Mouse (Mus musculus): ENCODE results near the gene Tnpo2.

Tnpo2 gene

GRCm38 (mm10) chr8:85027516-85027855, 9.2 kb upstream of the Tnpo2 start:
- peak; percentile 22 for DNase-seq (ENCODE audit: low read depth)

GRCm38 (mm10) chr8:85027922-85028321, 8.8 kb upstream of the Tnpo2 start:
- DNase-seq (ENCODE audit: low read depth) = peak; percentile 21

- no peak for DNase-seq (ENCODE audit: low read depth)
Measured at GRCm38 (mm10) chr8:85029271-85029670, 7.4 kb upstream of the Tnpo2 start.

- no peak for DNase-seq (ENCODE audit: low read depth)
Measured at GRCm38 (mm10) chr8:85032622-85033311, 3.9 kb upstream of the Tnpo2 start.

- no peak for DNase-seq (ENCODE audit: low read depth)
Measured at GRCm38 (mm10) chr8:85033867-85034266, 2.8 kb upstream of the Tnpo2 start.

GRCm38 (mm10) chr8:85034764-85035163, 2.0 kb upstream of the Tnpo2 start:
- DNase-seq (ENCODE audit: low read depth) = peak; percentile 82

- DNase-seq (ENCODE audit: low read depth) = peak; percentile 42
Measured at GRCm38 (mm10) chr8:85035165-85035727, 1.5 kb upstream of the Tnpo2 start.

GRCm38 (mm10) chr8:85035728-85036310, 896 bp upstream of the Tnpo2 start:
- DNase-seq (ENCODE audit: low read depth) = no peak

- DNase-seq (ENCODE audit: low read depth) = no peak
Measured at GRCm38 (mm10) chr8:85036381-85036717, 366 bp upstream of the Tnpo2 start.

GRCm38 (mm10) chr8:85037366-85037680, 608 bp downstream of the Tnpo2 start:
- no peak for DNase-seq (ENCODE audit: low read depth)

GRCm38 (mm10) chr8:85037681-85038531, 1.2 kb downstream of the Tnpo2 start:
- peak; percentile 62 for DNase-seq (ENCODE audit: low read depth)

GRCm38 (mm10) chr8:85043619-85044018, 6.9 kb downstream of the Tnpo2 start:
- DNase-seq (ENCODE audit: low read depth) = no peak

GRCm38 (mm10) chr8:85057367-85057766, 20.7 kb downstream of the Tnpo2 start:
- no peak for DNase-seq (ENCODE audit: low read depth)

GRCm38 (mm10) chr8:85059879-85060616, 23.3 kb downstream of the Tnpo2 start, which contains the start of gene Fbxw9:
Gene Fbxw9, plus strand, starts transcription at chr8:85060055.
- DNase-seq (ENCODE audit: low read depth) = peak; percentile 92

- no peak for DNase-seq (ENCODE audit: low read depth)
Measured at GRCm38 (mm10) chr8:85062603-85063002, 25.9 kb downstream of the Tnpo2 start.

- no peak for DNase-seq (ENCODE audit: low read depth)
Measured at GRCm38 (mm10) chr8:85065213-85065612, 28.5 kb downstream of the Tnpo2 start.

GRCm38 (mm10) chr8:85067155-85067554, 30.4 kb downstream of the Tnpo2 start:
- DNase-seq (ENCODE audit: low read depth) = no peak

GRCm38 (mm10) chr8:85067982-85068381, 31.3 kb downstream of the Tnpo2 start, which contains the start of gene Gm5741:
Gene Gm5741, minus strand, starts transcription at chr8:85067982.
- DNase-seq (ENCODE audit: low read depth) = no peak

GRCm38 (mm10) chr8:85071041-85071440, 34.3 kb downstream of the Tnpo2 start:
- DNase-seq (ENCODE audit: low read depth) = no peak

GRCm38 (mm10) chr8:85071514-85072281, 35.0 kb downstream of the Tnpo2 start, which contains the start of gene Dhps:
Gene Dhps, plus strand, starts transcription at chr8:85071757.
- DNase-seq (ENCODE audit: low read depth) = peak; percentile 80

- no peak for DNase-seq (ENCODE audit: low read depth)
Measured at GRCm38 (mm10) chr8:85072364-85072929, 35.7 kb downstream of the Tnpo2 start.

All from c-Kit-positive CD71-positive TER-119-negative erythroid progenitor cells, embryonic 14.5 days (primary cell).